Mouse (Mus musculus) T-helper 1 cell (primary cell): ENCODE measurements at regions not wholly inside any gene's neighbourhood (a gene's known extent, or its start where the extent isn't known, plus 50 kb on each side); places are given as distances from the start of the nearest gene placed in this dataset.

ENCODE experiments used
- in situ Hi-C: fragments of 300-600 bp; cut with MboI, MseI; formaldehyde crosslinking; loops from one replicate; pipeline ENCODE4 v1.15.1; 2025; ENCODE audit warnings: high pct_unique_total_duplicates

DNA sequence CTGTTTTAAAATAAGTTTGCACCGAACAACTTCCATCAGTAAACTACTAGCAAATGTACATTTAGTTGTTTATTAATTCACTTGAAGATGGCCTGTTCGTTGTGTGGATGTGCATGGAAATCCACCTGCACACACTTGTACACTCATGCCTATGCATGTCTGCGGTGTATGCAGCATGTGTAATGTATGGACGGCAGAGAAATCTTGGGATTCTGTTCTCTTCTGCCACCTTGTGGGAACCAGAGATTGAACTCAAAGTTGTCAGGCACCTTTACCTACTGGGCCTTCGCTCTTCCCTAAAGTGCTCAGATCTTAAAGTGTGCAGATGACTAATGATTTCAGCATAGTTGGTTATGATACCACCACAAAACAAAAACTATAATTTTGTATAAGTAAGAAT lies 137.4 kb downstream of the Kitl start:
- in situ Hi-C loops, result no loop called here

DNA sequence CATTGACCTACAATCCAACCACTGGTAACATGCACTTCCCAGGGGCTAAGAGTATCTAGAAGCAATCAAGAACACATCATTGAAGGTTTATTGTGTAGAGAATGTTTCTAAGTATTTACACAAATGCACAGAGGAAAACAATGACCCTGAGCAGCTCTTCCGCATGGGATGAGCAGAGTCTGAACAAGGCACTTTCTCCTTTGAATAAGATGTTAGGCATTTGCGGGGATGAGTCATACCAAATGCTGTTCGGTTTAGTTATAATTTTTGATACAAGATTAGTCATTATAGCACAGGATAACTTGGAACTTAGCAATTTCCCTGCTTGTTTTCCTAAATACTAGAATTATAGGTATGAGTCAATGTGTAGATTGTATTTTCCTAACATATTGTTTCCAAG lies 137.9 kb downstream of the Kitl start:
- in situ Hi-C loops, result no loop called here

DNA sequence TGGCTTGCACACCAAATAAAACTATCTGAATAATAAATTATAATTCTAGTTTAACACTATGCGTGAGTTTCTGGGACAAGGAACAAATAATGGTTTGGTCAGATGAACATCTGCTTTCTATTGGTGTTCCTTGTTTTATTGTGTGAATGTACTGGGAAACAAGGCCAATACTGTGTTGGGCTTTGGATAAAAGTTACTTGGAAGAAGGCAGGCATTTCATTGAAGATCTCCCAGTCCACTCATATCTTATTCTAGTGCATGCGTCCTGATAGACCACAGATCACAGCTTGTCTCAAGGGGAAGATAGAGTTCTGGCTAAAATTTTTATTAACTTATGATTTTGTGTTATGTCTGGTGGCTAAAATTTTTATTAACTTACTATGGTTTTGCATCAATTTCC lies 140.1 kb downstream of the Kitl start:
- in situ Hi-C loops, result no loop called here

GRCm38 (mm10) chr10:100159843-100160531 lies 144.6 kb downstream of the Kitl start:
- in situ Hi-C loops, result loop anchor here (10.0 kb wide), 1 partner anchor 715 kb away; no protein-coding TSS in a partner anchor

GRCm38 (mm10) chr10:100160532-100160852 lies 145.1 kb downstream of the Kitl start:
- in situ Hi-C loops, result loop anchor here (10.0 kb wide), 1 partner anchor 714 kb away; no protein-coding TSS in a partner anchor

DNA sequence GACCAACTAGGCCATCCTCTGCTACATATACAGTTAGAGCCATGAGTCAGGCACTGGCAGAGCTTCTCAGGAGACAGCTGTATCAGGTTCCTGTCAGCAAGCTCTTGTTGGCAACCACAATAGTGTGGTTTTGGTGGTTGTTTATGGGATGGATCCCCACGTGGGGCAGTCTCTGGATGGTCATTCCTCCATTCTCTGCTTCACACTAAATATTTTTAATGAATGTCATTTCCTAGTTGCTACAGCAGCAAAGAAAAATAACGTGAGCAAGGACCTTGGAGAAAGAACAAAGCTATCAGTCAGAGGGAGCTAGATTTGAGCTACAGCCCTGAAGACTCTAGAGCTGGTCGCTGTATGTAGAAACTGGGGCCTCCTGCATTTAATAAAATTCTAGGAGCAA lies 145.7 kb downstream of the Kitl start:
- in situ Hi-C loops, result loop anchor here (10.0 kb wide), 1 partner anchor 714 kb away; no protein-coding TSS in a partner anchor

DNA sequence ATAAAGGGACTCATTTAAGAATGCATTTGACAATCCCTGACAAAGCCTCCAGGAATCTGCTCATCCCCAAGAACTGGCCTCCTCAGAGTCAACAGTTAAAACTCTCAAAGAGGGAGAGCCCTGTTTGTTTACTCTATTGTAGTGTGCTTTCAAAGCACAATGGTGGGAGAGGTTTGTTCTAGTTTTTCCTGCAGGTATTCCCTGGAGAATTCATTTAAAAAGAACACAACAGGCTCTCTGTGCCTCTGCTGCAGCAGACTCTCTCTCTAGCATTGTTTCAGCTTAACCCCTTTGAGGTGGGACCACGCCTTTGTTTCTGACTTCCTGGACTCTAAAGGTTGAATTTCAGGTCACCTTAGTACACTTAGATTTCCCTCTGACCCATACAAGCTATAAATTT lies 149.1 kb downstream of the Kitl start:
- in situ Hi-C loops, result loop anchor here (10.0 kb wide), 1 partner anchor 710 kb away; no protein-coding TSS in a partner anchor

- in situ Hi-C loops, result no loop called here
These were observed 155.4 kb downstream of the Kitl start for GRCm38 (mm10) chr10:100170836-100171235.

DNA sequence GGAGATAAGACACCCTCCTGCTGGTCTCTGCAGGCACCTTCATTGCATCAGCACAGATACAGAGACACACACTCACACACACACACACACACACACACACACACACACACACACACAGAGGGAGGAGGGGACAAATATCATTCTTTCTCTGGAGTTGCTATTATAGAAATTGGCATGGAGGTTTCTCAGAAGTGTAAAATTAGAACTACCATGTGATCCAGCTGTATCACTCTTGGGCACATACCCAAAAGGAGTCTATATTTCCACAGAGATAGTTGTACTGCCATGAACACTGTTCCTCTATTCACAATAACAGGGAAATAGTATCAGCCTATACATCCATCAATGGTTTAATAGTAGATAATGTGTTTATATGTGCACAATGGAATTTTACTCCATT lies 137.8 kb upstream of the Gm4301 start:
- in situ Hi-C loops, result no loop called here

DNA sequence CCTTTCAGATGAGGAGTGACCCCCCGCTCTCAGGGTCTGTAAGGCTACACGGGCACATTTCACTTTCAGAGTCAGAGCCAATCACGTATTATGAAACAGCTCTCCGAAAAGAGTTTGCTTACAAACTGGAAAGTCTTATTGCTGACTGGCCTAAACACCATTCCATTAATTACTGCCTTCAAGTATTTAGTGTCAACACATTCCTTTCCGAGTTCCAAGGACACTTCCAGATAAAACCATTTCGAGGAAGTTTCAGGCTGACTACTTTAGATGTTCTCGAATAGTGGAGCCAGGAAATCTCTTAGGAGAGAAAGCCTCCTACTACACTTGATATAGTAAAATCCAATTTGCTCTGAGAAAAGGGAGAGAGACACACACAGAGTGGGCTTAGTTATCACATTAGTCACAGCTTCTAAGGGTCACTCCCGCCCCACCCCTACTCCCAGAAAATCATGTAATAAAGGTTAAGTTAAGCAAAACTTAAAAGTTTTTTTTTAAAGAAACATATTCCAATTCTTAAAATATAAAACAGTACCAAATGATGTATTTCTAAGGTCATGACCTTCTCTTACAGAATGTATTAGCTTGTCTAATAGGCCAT lies 136.3 kb upstream of the Gm4301 start:
- in situ Hi-C loops, result no loop called here

DNA sequence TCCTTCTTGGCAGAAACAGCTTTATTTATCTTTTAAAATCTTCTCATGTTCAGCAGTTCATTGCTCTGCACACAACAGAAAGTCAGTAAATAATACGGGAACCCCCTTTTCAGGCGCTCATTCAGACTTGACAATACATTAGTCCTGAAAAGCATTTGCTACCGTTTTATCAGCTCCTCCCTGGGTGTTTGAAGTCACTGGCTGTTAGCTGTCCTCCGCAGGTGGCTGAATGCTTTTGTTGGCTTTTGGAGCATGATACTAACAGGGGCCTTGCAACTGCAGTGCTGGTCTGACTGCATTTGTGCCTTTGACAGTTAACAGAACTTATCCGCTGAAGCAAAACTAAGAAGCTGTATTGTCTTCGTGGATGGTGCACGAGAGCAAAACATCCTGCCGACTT lies 135.0 kb upstream of the Gm4301 start:
- in situ Hi-C loops, result no loop called here

DNA sequence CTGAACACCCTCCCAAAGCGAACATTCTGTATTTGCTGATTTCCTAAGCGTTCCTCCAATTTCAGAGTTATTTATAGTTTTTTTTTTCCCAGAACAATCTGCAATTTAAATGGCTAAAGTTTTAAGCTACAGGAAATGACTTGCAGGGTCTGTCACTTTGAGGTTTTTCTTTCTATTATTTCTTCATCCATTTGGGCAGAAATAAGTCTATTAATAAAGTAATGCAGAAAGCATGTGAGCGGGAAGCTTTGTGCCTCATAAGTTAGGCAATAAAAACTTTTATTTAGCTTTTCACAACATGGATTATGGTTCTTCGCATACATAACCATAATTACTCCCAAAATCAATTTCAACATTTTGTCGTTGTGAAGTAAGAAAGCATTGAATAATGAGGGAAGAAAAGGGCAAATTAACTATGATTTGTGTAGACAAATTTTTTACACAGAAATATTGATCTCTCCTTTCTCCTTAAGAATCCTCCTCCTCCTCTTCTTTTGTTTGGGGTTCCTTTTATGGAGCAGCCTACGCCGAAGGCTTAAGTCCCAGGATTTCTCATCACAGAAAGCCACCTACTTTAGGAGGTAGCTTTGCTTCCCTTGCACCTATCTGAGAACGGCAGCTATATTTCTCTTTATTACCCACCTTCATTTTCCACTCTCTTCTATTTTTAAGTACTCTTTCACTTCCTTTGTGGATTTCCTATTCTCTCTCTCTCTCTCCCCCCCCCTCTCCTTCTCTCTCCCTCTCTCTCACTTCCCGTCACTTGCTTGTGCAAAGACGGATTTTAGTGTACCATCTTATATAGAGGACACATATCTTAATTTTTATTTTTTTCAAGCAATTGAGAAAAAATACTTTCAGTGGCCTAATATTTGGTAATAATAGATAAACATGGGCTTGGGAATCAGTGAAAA lies 128.6 kb upstream of the Gm4301 start:
- in situ Hi-C loops, result no loop called here

DNA sequence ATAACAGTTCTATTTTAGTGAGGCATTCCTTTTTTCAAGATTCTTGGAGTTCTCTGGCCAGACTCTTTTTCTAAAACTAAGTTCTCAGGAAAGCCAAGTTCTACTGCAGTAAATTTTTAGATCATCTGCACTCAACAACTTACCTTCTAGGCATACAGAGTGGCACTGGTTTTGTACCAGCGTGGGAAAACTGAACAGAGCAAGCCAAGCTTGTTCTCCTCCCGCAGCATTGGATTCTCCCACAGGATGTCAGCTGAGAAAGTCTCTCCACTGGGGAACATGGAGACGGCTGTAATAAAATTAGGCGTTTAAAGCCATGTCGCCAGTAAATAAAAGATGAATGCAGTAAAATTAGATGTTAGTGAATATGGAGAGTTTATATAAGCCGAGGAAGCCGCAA lies 124.8 kb upstream of the Gm4301 start:
- in situ Hi-C loops, result no loop called here

DNA sequence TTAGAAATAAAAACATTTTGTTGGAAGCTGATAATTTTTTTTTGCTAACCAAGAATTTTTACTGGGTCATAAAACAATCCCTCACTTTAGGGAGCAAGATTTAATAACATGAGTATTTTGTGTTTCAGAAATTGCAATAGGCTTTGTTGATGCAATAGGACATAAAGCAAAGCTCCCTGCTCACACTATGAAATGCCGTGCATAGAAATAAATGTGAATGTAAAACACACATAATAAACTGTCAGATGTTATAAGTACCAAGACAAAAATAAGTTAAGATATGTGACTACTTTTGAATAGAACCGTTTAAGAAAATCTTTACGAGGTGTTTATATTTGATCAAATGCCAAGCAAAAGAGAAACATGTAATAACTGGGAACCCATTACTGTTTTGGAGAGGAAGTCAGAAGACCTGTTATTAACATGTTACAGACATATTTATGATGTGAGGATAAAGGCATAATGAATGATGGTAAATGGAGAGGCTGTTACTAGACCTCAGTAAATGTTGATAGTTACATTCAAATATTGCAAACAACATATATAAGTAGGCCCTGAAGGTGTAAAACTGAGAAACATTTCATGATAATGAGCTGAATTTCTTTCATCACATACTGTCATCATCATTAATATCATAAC lies 110.9 kb upstream of the Gm4301 start:
- in situ Hi-C loops, result no loop called here

DNA sequence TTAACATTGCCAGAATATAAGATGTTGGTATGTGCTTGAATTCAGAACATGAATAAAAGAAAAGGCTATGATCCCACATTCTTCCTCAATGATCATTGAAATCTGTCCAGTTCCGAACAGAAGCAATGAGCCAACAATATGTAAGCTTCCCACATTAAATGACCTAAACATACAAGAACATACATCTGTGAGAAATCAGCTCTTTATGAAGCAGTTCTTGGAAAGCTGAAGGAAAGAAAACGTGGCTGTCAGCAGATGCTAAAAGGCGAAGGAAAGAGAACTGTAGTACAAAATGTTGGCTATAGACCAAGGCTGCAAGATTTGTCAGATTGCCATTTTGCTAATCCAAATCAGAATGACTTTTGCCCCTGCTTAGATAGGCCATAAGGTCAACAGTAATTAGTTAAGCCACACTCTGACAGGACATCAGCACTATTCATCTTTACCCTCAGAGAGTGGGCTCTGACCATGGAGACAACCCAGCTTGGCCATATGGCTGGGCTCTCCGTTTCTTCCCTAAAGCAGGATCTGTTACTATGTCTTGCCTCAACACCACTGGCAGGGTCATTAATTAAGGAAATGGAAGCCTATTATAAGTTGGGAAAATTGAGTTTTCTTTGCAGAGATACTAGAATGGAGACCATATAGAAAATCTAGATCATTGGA lies 76.1 kb upstream of the Gm4301 start:
- in situ Hi-C loops, result no loop called here

DNA sequence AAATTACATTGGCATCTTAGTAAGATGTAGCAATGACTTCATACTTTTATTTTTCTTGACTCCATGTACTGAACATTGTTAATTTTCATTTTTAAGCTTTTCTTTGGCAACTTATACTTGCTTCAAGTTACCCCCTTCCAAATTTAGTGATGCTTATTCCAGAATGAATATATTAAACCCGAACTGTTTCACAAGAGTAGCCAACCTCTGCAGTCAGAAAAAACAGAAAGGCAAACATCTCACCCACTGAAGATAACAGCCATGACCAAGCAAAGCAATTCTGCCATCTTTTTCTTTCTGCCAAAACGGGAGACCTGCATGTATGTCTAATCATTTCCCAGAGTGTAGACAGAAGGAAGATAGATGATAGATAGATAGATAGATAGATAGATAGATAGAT lies 72.0 kb upstream of the Gm4301 start:
- in situ Hi-C loops, result no loop called here

DNA sequence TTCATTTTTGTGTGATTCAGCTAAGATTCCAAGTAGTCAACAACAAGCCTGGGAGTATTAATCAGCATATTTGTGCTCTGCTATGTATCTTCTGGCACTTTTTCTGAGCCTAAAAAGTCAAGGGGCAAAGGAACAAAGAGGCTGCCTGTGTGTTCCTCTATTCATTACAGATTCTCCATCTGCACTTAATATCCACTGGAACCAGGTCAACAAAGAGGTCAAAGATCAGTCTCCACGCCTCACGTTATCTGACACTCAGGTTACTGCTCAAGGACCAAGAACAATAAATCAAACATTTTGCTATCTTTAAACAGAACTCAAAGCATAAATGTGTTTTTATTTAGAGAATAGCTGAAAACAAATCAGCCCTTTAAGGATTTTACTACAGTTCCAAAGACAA lies 71.4 kb upstream of the Gm4301 start:
- in situ Hi-C loops, result no loop called here

- in situ Hi-C loops, result no loop called here
These were observed 53.0 kb upstream of the Gm4301 start for GRCm38 (mm10) chr10:100282471-100282870.
